Mouse (Mus musculus) frontal cortex, adult 2 months (tissue): ENCODE measurements at regions not wholly inside any gene's neighbourhood (a gene's known extent, or its start where the extent isn't known, plus 50 kb on each side); places are given as distances from the start of the nearest gene placed in this dataset.

Experiments used
- DNase-seq, 2 experiments: peaks; one replicate each; pipeline ENCODE4 v3.0.0; 2022; ENCODE audit warnings: low spot score in 1 of 2; ENCODE audit errors: extremely low spot score in 1 of 2

DNA sequence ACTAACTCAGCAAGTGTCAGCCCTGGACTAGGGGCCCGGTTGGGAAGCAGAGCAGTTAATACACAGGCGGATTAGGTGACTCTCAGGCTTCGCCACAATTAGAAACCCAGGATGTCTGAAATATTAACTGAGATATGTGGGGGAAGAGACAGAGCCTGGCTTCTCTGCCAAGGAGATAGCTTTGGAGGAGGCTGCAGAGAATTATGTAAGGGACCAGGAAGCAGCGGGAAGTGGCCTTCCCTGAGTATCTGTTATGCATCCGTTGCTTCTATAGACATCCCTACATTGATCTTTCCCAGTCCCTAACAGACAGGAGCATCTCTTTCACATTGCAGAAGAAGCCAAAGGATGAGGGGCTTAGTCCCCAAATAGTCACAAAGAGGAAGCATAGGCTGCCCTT is 153.4 kb downstream of the Maf start:
- DNase-seq: peak in 1 of 2 experiments; percentile 20

DNA sequence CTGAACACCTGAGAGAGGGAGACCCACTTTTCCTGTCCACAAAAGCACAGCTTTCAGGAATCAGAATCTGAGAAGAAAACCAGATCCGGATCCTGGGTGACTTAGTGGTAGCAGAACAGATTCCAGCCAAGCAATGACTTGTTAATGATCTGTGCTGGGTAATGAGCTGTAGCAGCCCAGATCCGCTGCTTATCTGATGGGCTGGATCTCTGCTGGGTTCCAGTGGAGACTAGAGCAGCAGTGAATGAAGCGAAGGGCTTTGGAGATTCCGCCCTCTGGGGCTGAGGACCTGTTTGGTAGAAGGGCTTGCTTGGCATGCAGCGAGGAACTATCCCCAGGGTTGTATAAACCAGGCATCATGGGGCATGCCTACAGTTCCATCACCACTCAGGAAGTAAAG is 156.3 kb downstream of the Maf start:
- no peak for DNase-seq

DNA sequence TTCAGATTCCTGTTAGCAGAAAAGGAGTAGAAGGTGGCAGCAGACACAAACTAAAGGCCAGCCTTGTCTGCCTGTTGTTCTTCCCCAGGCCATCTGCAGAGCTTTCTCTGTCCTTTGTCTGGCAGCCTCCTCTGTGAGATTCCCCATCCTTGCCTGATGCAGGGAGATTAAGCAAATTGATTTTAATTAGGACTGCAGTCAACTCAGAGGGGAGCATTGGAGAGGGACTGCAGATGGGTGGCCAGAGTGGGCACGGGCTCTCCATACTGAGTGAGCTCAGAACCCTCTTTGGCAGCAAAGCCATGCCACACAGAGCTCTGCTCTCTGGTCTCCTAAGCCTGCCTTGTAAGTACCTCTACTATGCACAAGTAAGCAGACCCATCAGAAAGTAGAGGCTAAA is 158.5 kb downstream of the Maf start:
- DNase-seq: no peak

DNA sequence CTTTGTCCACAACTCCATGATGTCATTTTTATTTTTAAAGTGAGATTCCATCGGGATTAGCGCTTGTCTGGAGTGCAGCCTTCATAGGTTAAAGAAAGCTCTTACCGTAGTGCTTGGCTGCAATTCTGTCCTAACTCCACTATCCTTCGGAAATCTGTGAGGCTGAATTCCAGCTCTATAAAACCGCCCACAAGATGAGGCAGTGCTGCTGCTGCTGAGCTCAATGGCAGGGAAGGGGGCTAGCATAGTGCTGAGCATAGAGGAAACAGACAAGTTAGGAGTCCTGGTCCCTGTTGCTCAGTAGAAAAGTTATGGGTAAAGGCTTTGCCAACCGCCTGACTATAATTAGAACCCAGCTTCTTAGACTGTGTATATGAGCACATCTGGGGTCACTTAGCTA is 163.5 kb downstream of the Maf start:
- DNase-seq: no peak

DNA sequence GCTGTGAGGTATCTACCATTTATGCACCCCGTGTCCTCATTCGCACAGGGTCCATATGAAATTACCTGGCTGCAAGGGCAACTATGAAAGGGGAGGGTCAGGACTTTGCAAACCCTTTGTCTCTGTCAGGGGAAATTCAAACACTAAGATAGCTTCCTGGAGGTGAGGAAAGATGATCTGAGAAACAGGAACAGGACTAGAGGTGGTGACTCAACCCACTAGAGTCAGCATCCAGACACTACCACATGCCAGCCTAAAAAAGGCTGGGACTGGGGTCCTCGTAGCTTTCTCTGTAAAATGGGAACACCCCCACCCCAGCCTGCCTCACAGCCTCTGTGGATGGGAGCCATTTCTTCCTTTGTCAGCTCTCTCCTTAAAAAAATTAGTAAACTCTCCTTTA is 164.7 kb downstream of the Maf start:
- DNase-seq: no peak

DNA sequence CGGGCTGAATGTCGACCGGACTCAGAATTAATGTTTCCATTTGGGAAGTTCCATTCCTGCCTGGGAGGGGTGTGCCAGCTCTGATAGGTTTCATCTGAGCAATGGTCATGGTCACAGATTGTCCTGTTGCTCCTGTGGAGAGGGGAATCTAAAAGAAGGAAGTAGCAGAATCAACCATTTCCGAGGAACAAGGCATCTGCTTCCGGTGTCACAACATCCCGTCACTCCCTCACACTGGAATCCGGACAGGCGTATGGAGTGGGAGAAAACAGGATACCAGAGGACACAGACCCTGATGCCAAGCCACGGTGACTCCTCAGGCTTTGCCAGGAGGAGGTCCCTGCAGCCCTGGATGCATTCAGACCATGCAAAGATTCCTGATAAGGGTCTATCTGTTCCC is 168.0 kb downstream of the Maf start:
- DNase-seq: no peak

DNA sequence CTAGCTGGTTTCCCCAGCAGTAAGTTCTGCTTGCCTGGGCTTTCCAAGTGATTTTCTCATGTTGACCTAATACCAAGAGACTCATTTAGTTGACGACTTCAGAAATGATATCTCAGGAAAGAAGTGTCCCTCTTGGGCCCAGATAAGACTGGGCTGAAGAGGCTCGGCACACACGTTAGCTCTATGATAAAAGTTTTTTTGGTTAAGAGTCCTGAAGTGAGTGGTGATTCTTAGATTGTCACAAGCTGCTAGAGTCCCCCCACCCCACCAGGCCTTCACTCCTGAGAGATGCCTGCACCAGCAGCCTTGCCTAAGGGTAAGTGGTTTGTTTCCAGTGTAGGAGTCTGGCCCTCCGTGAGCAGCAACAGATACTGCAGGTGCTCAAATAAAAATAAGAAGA is 169.4 kb downstream of the Maf start:
- no peak for DNase-seq

DNA sequence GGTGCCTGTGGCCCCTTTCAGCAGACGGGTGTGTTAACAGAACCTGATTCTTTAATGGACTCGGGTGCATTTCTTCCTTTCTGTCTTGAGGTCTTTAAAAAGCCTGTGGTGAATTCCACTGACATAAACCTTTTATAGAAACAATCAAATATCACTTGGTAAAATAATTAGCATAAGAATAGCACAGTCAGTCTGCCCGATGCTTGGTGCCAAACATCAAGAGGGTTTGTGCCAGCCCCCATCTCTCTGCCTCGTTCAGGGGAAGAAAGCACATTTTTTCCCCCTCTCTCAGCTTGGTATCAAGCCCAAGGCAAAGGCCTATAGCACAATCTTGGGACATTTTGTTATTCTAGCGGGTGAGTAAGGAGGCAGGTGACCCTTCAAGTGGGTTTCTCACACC is 169.8 kb downstream of the Maf start:
- no peak for DNase-seq

DNA sequence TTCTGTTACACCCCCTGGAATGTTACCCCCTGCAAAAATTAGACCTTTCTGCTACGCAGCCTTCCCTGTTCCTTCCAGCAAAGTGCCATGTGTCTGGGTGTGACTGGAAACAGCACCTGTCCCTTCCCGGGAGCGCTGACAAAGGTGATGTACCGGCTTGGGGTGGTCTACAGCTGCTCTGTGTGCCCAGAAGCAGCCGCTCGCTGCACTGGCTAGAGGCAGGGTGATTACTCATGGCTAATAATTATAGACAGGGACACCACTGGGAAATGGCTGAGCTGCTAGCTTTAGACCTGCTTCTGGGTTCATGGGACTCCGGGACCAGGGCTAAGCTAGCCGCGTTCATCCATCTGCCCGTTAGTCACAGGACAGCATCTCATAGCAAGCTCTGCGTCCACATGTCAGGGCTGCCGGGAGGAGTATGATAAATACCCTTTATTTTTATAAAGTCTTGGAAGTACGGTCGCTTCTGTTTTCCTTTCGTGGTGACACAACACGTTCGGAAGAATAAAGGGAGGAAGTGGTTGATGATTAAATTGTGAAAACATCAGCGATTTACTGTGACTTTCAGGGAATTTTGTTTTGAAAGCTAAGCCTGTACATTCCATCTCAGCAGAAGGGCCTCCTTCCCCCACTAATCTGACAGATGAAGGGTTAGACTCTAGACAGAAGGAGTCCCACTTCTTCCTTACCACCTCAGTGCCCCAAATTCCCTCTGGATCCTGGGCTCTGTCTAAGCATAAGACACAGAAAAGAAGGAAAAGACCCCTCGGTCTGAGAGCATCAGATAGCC is 170.8 kb downstream of the Maf start:
- DNase-seq: no peak

DNA sequence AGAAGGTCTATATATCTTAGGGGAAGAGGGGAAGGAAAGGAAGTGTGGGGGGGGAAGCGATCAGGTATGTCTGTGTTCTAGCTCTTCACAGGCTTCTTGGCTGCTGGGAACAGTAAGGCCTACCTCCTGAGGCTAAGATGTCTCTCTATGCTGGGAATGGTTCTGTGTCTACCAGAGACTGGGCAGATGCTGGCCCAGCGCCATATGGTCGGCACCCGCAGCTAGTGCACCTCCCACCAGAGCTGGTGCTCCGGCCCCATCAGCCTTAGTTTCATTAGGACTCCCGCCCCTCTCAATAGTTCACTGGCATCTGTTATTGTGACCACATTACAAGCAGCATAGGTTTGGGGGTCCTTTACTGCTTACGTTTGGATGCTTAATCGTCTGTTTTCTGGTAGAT is 171.6 kb downstream of the Maf start:
- no peak for DNase-seq

DNA sequence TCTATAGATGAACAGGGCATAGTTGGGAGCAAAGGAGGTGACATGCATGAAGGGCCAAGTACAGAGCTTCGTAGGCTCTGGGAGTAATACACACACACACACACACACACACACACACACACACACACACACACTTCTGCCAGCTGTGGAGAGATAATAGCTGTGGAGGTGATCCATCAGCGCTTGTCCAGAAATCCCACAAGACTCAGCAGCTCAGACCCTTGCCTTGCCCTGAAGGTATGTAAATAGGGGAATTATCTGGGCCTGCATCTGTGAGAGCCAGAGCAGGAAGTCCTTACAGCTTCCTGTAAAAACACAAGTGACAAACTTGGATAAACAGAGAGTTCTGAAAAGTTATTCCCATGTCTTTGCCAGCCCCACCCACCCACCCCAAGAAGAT is 173.6 kb downstream of the Maf start:
- no peak for DNase-seq

DNA sequence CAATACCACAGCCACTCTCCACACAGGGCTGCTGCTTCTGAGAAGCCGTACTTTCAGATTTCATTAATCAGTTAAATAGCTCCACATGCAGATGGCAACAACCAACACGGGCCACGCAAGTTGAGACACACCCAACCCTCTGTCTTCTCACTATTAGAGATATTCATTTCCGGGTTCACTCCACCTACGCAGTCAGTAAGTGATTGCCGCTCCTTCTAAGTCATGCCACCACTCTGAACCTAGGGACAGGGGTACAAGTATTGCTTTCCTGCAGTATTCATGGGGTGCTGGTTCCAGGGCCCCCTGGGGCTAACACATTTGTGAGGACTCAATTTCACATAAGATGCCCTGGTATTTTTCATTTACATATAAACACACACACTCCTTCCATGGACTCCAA is 176.3 kb downstream of the Maf start:
- DNase-seq: no peak

DNA sequence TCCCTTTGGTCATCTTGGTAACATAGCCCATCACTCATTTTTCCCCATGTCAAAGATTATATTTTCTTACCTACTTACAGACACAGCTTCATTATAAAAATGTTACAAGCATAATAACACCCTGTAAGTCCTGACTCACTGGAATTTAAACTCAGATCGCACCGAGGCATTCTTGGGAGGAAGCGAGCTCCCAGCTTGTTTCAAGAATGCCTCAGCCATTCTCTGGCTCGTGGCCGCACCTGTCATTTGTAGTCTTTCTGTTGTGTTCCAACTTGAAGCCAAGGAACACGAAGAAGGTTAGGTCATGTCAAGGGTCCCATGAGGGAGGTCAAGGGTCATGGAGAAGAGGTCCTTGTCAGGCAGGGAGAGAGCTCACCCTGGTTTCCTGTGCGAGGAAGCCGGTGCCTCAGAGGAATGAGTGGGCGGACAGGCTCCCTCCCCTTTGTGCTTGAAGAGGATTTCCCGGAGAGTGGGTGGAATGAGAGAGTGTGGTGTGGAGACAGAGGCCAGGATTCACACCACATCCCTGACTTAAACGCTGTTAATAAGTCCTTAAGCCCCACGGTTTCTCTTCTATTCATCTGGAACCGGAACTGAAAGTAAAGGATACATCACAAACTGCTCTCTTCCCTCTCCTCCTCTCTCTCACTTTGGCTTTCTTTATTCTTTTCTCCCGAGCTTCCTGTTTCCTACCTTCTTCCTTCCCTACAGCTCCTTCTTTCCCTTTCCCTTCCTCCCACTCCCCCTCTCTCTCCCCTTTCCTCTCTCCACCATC is 177.8 kb downstream of the Maf start:
- peak; percentile 8 to 58 for DNase-seq

DNA sequence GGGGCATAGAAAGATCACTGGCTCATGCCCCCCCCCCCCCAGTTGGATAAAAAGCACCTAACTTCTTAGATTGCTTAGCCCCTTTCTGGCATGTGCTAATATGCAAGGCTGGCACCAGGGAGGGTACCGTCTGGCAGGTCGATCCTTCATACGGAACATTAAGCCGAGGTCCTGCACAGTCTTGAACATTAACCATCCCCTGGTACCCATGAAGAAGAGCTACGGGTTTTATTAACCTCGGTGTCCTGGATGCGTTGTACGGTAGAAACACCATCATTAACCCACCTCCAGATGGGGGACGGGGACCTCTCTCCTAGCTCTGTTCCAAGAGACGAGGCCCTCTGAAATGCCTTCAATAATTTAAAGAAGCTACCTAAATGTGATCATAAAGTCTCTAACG is 178.7 kb downstream of the Maf start:
- no peak for DNase-seq

DNA sequence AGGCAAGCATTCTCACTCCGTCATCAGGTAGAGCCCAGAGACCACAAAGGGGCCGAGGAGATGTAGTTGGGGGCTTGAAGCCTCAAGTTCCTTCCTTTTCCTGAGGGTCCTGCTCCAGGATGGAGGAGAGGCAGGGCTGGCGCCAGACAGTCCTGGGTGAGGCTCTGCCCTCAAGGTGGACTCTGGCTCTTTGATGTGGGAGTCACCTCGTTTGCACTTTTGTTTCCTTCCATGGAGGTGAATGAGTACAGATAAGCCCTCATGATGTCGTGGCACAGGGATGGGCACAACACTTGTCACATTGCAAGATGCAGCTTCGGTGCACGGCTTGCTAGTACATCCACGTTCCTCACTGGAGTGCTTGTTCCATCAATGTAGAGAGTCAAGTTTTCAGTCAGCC is 182.4 kb downstream of the Maf start:
- no peak for DNase-seq

DNA sequence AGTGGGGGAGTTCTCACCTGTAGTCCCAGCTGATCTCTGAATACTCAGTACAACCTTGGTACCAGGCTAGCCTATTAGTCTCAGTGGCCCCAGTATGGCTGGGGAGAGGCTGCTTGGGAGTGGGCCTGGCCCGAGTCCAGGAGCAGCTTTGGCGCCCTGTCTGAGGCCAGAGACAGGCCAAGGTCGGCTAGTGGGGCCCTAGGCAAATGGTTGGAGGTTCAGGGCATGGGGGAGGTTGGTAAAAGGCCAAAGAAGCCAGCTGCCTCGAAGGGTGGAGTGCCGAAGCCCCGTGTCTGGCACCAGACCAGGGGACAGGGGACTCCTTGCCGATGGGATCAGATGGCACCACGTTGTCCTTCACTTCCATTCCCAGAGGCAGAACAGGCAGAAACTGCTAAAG is 182.9 kb downstream of the Maf start:
- DNase-seq: no peak

DNA sequence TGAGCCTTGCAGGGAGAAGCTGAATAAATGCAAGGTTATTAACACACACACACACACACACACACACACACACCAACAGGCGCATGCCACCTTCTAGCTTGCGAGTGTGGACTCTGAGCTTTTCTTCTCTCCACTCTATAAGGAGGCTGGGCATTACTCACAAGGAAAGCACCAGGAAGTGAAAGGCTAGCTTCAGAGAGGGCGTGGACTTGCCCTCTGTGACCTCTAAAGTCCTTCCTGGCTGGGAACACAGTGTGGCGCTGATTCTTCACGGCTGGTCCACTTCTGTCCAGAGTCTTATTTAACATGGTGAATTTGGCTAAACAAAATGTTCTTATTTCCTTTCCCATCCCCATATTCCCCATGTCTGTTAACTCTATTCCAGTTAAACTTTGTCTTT is 185.1 kb downstream of the Maf start:
- DNase-seq: no peak

DNA sequence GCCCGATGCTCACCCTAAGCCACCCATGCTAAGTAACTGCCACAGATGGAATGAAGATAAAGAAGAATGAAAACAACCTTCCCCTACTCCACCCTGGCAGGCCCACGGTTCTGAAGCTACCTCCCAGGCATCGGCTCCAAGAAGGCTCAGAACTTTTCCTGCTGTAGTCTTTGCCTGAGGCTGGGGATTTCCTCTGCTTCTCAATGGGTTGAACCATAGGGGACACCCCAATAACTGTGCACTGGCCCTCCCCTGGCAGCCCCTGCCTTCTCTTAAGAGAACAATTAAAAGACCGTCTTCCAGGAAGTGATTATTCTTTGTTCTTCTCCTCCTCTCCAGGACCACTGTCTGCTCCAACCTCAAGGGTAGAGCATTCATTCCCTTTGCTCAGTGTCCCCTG is 191.9 kb downstream of the Maf start:
- DNase-seq: no peak

DNA sequence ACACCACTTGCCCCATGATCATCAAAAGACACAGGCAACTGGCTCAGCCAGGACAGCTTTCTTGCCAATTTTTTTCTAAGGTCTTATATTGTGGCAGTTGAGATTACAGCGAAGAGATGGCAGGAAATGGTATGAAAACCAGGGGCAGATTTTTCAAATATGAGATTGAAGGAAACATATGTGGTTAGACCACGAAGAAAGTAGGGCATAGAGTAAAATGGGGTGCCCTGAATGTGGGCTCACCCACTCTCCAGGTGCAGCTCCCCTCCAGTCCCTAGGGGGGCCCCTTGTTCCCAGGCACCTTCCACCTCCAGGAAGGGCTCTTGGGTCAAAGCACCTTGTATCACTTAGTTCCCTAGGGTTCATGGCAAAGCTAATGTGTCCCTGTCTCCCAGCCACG is 193.1 kb downstream of the Maf start:
- no peak for DNase-seq

DNA sequence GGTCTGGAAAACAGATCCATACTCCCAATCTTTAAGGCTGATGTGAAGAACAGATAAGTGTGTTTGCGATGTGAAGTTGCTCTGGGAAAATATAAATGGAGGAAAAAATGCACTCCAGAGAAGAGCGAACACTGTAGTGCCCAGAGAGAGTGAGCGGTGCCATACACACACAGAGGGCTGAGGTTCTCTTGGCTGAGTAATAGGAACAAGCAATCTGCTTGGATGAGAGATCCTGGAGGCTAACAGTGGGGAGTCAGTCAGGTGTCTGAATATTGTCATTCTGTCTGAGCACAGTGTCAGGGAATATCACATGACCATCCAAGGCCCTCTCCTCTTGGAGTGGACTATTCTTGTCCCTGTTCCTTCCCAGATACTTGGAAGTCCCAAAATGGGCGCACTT is 200.4 kb downstream of the Maf start:
- no peak for DNase-seq

DNA sequence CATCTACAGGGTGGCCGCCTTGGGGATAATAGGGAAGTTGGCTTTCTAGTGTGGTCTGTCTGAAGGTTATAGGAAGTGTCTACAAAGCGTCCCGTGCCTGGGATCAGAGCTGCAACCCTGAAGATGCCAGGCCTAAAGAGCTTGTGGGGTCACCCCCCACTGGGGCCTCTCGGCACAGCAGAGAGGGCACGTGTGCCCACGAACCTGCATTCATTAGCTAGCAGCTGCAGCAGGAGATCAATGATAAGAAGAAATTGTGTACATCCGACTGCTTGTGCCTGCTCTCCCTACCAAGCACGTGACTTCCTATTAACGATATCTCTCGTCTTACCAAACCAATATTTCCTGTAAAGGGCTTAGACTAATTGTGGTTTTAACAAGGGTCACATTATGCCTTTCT is 200.9 kb downstream of the Maf start:
- no peak for DNase-seq

DNA sequence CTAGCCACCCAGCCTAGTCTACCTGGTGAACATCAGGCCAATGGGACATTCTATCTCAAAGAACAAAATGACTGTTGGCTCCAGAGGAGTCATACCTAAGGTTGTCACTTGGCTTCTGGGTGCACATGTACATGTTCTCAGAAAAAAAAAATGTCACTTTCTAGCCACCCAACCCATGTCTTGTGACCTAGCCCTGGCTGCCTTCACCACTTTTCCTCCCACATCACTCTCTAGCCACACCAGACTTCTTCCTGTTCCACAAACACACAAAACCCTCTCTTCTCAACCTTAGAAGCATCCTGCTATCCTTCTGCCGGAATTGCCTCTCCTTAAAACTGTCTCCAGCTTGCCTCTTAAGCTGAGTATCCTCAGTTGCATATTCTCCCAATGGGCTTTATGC is 211.6 kb downstream of the Maf start:
- no peak for DNase-seq
